Mouse (Mus musculus) kidney, postnatal 10 days (tissue): Measurements from ENCODE around the gene Ankfn1.

Experiments used
- DNase-seq: peaks from one replicate; pipeline ENCODE4 v3.0.0; 2021; ENCODE audit warnings: mixed read lengths

The Ankfn1 gene

DNA sequence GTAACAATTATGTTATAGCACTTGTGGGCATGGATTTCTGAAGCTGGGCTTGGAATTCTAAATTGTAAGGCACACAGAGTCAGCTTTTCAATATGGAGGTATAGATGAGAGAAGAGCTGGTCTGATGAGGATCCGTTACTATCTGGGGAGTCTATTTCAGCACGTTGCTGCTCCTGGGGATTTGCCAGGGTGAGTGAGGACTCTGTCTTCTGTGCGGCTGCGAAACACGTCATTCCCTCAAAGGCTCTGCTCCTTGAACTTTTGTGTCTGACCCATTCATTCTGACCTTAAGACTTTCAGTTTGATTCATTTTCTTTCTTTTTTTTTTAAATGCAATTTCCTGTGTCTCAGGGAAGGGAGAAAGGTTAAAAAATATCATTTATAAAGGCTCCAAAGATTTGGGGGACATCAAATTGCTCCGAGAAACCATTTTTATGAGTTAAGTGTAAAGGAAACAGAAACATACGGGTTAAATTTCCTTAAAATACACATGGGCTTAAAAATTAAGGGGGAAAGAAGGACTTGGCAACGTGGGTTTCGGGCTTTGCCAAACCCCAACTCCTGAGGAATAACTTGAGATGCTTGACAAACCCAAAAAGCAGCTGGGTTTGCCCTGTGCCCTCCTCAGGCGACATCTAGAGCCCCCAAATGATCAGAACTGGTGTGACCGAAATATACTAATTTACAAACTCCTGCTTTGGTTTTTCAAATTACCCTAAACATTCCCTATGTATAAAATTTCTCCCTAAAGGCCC is 207.9 kb downstream of the Ankfn1 start:
- DNase-seq = peak; percentile 41

DNA sequence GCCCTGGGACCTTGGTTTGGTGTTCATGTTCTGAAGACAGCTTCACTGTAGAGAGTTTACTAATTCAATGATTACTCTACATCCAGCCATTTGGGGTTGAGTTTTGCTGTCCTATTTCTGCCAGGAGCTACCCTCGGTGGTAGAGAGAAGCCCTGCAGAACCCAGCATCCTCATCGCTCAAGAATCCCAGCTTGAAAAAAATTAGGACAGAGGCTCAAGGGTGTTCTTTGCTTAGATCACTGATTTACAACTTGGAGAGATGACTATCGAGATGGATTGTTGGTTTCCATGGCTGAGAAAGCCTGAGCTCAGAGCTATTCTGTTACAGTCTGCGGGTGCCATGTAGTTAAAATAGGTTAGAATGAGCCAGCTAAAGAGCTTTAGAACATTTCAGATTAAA is 209.2 kb downstream of the Ankfn1 start:
- no peak for DNase-seq

DNA sequence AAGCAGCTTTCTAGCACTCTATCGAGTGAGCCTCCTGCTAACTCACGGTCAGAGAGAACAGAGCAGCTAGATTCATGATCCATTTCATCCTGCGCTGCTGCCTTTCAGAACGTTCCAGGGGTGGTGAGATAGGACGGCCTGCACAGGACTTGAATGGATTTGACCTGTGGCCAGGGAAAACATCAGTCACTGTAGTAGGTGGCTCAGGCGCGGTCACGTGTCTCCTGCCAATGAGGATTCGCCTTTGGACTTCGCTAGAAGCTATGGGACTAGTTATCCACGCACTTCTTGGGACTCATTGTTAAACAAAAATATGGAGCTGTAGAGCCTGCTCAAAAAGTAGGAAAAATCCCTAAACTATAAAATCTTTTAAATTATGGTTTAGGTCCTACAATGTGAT is 226.0 kb downstream of the Ankfn1 start:
- DNase-seq = no peak

DNA sequence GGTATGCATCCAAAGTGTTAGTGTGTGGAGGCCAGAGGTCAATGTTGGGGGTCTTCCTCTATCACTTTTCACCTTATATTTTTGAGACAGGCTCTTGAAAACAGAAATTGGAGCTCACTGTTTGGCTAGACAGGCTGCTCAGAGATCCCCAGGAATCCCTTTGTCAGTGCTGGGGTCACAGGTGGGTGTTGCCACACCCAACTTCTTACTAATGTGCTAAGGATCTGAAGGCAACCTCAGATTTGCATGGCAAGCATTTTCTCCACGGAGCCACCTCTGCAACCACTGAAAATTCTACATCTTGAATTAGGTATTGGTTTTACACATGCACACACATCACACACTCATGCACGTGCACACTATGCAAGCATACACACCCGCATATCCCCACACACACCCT is 226.5 kb downstream of the Ankfn1 start:
- no peak for DNase-seq

DNA sequence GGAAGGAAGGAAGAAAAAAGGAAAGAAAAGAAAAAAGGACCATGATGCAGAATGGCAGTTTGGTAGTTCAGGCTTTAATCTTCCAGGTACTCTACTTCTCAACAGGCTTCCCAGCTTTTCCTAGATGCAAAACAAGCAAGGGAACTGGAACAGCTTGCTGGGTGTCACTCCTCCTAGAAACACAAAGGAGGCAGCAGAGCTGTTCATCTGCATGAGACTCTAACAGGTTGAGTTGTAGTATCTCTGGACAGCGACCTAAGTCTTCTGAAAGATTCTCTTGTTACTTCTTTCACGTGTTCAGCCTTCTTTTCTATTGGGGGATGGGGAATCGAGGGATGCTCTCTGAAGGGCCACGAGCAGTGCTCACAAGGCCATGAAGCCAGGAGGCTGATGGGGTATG is 228.7 kb downstream of the Ankfn1 start:
- DNase-seq = no peak

DNA sequence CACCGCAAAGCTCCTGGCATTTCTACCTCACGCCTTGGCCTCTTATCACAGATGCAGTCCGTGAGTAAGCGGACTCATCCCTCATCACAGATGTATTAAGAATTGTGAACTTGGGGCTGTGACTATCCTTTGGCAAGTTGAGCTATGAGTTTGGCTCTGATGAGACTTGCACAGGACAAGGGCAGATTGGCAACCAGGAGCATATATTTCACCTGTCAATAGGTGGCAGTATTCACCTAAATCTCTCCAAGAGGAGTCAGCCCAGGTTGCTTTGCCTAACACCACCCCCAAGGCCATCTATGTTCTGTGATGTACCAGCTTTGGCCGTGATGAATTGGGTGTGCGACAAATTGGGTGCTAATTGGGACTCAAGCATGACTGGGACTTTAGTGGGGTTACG is 231.3 kb downstream of the Ankfn1 start:
- DNase-seq = peak; percentile 27

DNA sequence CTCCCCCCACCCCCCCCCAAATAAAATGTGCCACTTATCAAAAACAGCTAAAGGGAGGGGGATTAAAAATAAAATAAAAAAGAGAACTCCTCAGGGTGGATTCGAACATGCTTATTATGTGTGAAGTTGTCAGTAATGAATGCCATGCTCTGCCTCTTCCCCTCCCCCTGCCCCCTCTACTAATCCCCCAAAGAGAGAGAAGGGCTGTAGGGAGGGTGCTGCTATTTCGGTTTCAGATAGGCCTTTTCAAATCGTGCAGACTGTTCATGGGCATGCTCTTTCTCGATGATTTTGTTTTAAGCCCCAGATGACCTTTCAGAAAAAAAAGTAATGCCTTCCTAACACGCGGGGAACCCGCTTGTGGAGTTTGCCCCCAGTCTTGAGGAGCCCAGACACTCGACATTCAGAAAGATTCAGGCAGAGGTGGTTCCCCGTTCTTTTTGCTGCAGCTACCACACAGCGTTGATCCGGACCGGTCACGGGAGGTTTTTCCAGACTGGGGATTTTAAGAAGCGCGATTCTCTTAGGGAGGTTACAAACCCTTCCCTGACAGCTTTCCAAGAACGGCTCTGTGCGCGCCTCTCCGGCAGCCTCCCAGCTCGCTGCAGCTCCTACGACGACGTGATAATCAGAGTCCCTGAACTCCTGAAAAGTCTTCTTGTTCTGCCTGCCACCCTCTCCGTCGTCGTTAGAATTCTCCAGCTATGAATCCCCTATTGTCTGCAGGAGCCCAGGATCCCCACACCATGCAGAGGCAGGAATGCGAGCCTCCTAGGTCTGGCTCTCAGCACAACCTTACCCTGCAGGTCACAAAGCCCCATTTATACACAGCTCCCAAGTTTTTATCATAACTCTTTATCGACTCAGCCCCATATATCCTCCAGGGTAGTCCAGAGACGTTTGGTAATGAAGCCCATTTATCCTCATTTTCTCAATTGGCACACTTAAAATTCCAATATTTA is 232.3 kb downstream of the Ankfn1 start:
- peak; percentile 23 for DNase-seq

DNA sequence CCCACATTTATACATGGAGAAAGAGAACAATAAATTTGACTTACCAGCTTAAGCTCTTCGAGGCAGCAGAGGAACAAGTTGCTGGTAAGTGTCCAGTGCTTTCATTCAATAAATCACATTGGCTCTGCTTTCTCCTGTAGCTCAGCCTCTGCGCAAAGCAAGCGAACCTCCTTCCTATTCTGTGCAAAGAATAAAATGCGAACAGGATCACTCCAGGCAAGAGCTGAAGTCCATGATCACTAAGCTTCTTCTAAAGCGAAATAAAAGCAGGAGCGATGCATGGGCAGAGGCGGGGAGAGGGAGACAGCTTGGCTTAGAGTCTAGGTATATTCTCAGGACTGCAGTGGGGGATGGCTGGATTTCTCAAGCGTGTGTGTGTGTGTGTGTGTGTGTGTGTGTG is 239.1 kb downstream of the Ankfn1 start:
- no peak for DNase-seq

DNA sequence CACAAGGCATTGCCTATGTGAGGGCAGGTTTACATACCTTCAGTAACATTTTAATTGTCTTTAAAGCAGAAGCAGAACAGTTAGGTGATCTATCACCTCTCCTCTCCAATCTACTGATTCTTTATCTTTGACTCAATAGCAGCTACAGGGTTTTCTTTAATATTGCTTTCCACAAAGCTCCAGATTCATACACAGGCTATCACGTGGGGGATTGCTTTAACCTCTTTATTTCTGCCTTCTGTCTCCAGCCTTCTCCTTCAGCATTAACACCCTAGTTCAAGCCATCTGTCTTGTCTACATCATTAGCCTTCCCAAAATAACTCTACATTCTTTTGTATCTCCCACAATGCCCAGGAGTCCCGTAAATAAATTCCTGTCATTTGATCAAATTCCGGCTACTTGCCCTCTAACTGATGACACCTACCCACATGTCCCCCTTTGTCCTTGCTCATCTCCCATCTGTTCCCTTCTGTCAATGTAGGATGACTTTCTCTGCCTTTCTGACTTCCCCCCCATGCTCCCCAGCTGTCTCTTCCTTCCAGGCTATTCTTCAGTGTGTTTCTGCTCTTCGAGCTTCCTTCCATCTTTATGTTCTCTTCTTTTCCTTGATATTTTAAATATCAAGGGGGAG is 249.5 kb downstream of the Ankfn1 start:
- DNase-seq = no peak

DNA sequence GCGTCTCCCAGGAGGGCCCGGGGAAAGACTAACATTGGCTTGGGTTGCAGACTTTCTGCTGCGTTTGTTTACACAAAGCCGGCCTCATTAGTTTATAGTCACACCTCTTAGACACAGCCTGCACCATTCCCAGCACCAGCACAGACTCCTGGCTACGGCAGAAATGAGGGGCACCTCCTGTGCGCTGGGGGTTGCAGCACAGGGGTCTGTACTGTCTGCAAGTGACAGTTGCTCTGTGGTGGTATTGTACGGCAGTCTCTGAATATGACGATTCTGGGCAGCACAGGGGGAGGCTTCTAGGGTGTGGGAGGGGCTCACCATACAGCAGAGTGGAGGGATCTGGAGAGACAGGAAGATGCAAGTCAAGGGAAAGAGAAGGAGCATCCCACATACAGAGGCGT is 262.0 kb downstream of the Ankfn1 start:
- DNase-seq = no peak

DNA sequence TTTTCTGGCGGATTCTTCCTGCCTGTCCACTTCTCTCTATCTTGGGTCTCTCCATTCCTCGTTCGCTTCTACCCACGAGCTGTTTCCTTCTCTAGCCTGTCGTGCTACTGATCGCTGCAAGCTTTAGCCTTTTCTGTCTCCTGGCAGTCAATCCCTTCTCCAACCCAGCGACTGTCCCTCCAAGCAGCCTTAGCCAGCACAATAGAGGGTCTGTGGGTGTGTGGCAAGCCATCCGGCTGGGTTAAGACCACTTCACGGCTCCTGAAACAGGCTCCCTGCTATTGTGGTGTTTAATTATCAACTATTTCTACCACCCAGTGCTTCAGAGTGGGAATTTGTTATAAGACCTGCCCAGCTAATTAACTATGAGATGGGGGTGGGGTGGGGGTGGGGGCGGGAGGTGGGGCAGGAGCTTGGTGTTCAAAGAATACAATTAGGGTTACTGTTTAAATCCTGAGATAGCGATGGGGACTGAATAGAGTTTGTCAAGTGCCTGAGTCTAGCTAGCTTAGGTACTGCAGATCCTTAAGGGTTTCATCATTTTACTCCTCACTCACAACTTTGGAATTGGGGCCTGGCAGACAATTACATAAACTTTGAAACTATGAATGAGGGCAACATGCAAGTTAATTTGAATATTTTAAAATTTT is 268.7 kb downstream of the Ankfn1 start:
- no peak for DNase-seq

DNA sequence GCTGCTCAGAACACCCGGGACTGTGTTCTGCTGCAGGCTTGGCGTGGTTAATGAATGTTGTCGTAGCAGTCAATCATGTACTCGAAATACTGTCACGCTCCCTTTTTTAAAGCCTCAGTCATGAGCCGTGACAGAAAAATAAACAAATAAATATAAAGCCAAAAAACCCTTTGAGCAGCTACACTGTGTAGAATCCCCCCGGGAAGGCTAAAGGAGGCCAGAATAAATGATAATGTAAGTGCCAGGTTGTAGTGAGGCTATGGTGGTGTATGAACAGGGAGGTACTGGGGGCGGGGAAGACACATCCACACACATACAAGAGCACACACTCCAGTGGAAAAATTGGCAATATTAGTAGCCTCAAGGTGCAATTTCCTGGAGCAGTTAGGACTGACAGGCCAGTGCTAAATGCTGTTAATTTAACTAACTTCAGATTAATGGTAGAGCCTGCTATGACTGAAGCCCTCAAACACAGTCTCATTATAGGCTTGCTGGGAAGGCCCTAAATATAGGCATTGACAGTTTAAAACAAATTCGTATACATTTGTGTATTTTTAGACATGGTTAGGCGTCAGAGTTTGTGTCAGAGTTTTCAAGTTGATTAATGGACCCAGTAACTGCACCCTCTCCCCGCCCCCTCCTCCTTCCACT is 270.7 kb downstream of the Ankfn1 start:
- DNase-seq = no peak

DNA sequence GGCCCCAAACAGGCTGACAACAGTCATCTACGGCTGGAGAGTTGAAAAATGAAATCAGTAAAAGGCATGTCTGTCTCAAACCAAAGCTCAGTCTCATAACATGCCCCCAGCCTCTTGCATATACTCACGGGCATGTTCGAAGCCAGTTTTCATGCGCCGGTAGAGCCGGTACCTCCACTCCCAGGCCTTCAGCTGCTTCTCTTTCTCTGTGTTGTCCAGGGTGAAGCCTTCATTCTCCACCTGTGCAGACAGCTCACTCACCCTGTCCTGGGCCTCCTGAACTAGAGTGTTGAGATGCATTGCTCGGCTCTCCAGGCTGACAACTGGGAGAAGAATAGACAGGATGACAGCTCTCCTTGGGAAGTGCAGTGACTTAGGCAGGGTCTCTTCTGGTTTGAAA is 272.4 kb downstream of the Ankfn1 start:
- DNase-seq = no peak

DNA sequence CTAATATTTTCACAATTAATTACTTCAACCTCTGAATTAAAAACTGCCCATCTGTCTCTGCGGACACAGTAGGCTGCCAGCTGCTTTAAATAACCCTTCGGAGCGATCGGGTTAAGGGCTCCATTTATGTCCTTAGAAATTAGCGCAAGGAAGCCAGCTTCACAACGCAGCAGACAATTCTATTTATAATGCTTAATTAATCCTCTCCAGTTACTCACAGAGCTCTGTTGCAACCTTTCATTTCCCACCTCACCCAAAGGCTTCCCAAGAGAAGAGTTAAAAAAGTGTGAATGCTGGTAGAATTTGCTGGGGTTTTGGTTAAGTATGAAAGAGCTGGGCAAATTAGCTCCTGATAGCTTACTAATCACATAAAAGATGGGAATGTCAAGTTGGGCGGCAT is 275.7 kb downstream of the Ankfn1 start:
- DNase-seq = no peak

DNA sequence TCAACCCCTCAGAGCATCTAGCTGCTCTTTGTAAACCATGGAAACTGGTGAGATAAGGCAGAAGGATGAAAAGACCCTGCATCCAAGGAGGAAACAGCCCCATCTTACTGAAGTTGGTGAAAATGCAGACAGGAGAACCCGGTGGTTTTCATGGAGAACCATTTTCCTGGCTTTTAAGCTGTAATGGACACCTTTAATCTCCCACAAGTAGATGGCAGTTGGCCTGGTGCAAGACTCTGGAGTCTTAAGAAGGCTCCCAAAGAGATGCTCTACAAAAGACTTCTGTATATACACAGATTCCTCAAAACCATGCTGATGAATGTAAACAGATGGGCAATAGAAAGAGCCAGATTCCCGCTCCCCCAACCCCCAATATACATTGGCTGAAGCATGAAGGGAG is 276.5 kb downstream of the Ankfn1 start:
- no peak for DNase-seq

DNA sequence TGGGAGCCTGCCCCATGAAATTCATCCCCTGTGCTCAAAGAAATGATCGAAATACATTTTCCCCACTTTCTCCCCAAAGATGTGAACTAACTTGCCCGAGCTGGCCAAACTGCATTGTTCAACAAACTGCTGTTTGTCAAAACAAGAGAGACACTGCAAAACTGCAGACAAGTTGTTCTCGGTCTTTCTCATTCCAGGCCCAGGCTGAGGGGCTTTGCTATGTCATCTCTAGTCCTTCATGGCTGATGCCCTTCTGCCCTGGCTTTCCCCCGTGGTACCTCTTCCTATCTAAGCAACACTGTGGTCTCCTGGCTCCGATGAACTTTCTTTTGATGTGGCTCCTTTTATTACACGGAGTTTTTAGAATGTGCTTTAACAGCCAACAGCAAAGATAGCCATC is 296.4 kb downstream of the Ankfn1 start:
- no peak for DNase-seq

DNA sequence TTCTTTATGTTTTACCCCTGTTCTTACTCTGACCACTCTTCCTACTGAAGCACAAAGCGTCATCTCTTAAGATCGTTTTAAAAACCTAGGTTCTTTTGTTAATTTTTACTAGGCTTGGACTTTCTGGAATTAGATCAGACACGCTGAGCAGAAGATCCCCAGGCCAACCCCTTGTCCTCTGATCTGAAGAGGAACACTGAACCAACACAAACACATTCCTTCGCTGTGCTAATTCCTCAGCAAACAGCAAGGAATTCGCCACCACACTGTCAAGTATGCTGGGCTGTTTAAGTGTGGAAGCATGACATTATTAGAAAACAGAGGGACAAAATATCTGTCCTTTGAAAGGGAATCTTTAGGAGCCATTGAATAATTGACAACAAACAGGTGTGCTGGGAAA is 300.5 kb downstream of the Ankfn1 start:
- DNase-seq = peak; percentile 18

DNA sequence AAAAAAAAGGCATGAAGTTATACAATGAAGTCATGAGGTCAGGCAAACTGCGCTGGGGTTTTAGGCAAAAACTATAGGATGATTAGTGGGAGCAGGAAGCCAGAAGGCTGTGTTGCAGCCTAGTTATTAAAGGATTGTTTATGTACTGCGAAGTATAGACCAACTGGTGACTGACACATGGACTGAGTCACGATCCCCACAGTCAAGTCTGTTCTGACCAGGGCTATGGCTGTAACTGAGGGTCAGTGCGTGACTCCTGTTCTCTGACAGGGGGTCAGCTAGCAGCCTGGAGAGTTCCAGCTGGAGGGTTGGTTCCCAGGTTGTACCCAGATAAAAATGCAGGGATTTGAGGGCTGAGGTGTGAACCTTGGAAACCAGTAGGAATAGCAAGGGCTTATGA is 301.4 kb downstream of the Ankfn1 start:
- DNase-seq = no peak

DNA sequence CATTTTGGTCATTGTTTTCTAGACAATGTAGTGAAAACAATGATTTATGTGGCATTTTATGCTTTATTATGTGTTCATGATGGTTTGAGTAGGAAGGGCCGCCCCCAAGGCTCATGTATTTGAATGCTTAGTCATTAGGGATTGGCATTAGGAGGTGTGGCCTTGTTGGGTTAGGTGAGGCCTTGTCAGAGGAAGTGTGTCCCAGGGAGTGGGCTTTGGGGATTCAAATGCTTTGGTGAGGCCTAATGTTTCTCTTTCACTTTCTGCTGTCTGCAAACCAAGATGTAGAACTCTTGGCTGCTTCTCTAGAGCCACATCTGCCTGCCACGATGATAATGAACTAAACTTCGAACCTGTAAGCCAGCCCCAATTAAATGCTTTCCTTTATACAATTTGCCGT is 304.6 kb downstream of the Ankfn1 start:
- no peak for DNase-seq

DNA sequence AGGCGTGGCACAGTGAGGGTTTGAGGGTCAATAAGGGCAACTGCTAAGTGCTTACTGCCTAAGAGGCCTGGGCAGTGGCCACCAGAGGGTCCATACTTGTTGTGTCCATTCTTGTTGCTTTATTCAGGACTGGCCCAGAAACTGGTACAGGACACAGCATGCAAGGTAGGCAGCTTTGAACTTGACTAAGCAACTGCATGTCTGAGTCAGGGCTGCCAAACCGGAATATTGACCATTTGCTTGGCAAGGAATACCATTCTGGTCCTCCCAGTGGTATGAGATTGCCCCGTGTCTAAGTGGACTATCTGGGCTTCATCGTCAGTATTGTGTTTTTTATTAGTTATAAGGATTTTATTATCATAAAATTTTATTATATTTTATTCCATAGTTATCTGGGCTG is 312.1 kb downstream of the Ankfn1 start:
- DNase-seq = no peak

DNA sequence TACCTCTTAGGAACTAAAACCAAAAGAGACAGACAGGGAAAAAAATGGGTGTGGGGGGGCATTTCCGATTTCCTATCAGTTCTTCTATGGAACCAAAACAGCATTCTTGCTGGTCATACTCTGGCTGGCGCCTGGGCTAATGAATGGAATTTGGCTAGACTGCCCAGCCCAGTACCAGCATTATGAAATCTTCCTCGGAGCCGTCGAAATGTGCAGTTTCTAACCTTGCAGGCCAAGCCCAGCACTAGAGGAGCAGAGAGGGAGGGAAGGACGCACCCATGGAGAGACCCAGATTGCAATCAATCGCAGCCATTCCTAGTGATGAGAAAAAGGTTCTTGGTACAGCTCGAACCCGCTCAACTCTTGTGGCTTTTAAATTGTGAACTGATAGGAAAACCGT is 315.2 kb downstream of the Ankfn1 start:
- no peak for DNase-seq

DNA sequence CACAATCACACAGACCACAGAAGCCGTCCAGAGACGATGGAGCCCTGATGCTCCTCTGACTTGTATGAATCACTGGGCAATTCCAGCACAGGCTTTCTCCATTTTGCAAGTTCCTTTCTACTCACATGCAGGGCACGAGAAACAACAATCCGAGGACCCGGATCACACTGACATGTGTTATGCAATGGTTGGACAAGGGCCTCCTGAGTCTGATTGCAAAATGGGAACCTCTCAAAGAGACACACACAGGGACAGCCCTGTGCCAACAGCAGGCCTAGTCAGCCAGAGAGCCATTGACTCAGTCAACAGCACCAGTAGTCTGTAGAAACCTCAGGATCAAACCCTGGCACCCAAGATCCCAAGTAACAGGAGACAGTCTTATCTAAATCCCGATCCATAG is 318.0 kb downstream of the Ankfn1 start:
- no peak for DNase-seq
